Mouse (Mus musculus) hindbrain, embryonic 14.5 days (tissue): ENCODE data around the gene Celf2. TPM values are rescaled to one million over a fixed set of nuclear protein-coding genes. Genes with fewer than 3 reads are reported as not detected.
A peak's percentile ranks its signal among the peaks of the same experiment; 100 is the strongest.

Experiments
- ATAC-seq: fragments of 200-750 bp; cut with Nextera tagmentation; 2 replicates; pipeline ENCODE4 v1.8.0; 2017; ENCODE audit warnings: moderate number of reproducible peaks, mild to moderate bottlenecking, moderate TSS enrichment, moderate library complexity; ENCODE audit not compliant: low FRiP score
- DNase-seq: peaks from one replicate; pipeline ENCODE4 v3.0.0-alpha.2; 2015; ENCODE audit warnings: low spot score
- H3K27ac ChIP-seq: fragments of 300-500 bp; sonication (generic); 2 replicates; pipeline ENCODE4 v1.5.1; 2014; ENCODE audit warnings: mild to moderate bottlenecking, moderate library complexity
- H3K27me3 ChIP-seq: fragments of 300-500 bp; sonication (generic); 2 replicates; pipeline ENCODE4 v1.6.1; 2014; ENCODE audit warnings: mild to moderate bottlenecking, low read length, mixed read lengths; ENCODE audit not compliant: control insufficient read depth, insufficient read depth
- H3K36me3 ChIP-seq: fragments of 300-500 bp; sonication (generic); replicated peaks from 2 replicates; pipeline ENCODE4 v1.6.1; 2014; ENCODE audit not compliant: control insufficient read depth, insufficient read depth
- H3K4me1 ChIP-seq: fragments of 300-500 bp; sonication (generic); replicated peaks from 2 replicates; pipeline ENCODE4 v1.6.1; 2014; ENCODE audit warnings: antibody characterized with exemption, low read length, mixed read lengths; ENCODE audit not compliant: control insufficient read depth, insufficient read depth
- H3K4me2 ChIP-seq: fragments of 300-500 bp; sonication (generic); replicated peaks from 2 replicates; pipeline ENCODE4 v1.6.1; 2014; ENCODE audit warnings: mild to moderate bottlenecking, moderate library complexity
- H3K4me3 ChIP-seq: fragments of 300-500 bp; sonication (generic); replicated peaks from 2 replicates; pipeline ENCODE4 v1.5.1; 2014; ENCODE audit warnings: mild to moderate bottlenecking, low read length
- H3K9ac ChIP-seq: fragments of 300-500 bp; sonication (generic); 2 replicates; pipeline ENCODE4 v1.6.1; 2014
- H3K9me3 ChIP-seq: fragments of 300-500 bp; sonication (generic); 2 replicates; pipeline ENCODE4 v1.6.1; 2016; ENCODE audit warnings: low read length; ENCODE audit not compliant: control insufficient read depth
- WGBS: fragments of 180-500 bp; shearing (Covaris S2); extraction: QIAGEN DNeasy Blood & Tissue Kit; methylation state at CpG from one replicate; pipeline ENCODE4 v1.1.7; 2014; 5-methylcytosine and 5-hydroxymethylcytosine counted together
- polyA plus RNA-seq: library from polyadenylated mRNA; unstranded; fragments of >200 nt; fragmentation: Nextera tagmentation; extraction: Ambion mirVana; gene quantifications from 2 replicates; pipeline ENCODE4 v1.2.1, GENCODE M21; 2014

Celf2 gene
- polyA plus RNA-seq, 1 experiment from 2014 or later, result 131 TPM

DNA sequence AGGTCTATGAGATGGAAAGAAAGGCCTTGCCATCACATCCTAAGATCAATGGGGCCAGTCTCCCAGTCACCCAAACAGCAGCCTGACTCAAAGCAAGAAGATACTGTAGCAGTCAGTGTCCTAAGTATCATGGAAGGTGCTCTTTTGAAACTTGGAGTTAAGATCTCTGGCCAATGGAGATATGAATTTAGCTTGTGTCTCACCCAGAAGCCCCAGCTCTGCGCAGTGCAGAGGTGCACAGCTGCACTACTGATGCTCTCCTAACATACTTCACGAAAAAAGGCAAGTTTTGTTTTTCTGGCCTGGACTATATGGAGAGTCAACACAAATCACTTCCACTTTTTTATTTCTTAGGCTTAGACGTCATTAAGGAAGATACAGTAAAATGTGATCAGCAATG, 793.8 kb downstream of the Celf2 start:
- H3K9ac ChIP-seq, result no peak overlapping the region
- 0 out of 2 replicates have a peak, but pooled peaks cover 2% of the 10 kb centered on the region for H3K36me3 ChIP-seq
- peaks cover 2% of the 10 kb centered on the region; the same call in 1 of the 2 replicates for H3K4me1 ChIP-seq
- H3K4me2 ChIP-seq, result no peak overlapping the region
- ATAC-seq, result no peak
- WGBS, result 88% methylated on average over 3 of the region's 3 CpGs
- H3K9me3 ChIP-seq, result no peaks in the 10 kb centered on the region
- no peak overlapping the region for H3K27ac ChIP-seq
- DNase-seq, result no peak
- no peaks in the 10 kb centered on the region for H3K27me3 ChIP-seq
- H3K4me3 ChIP-seq, result no peak overlapping the region

- Histone ChIP-seq H3K4me2 (no peak overlapping the region), H3K36me3 (0 out of 2 replicates have a peak, but pooled peaks cover 2% of the 10 kb centered on the region), H3K27me3 (no peaks in the 10 kb centered on the region), H3K27ac (no peak overlapping the region), H3K9me3 (no peaks in the 10 kb centered on the region), H3K9ac (no peak overlapping the region), H3K4me1 (no peaks in the 10 kb centered on the region), H3K4me3 (no peak overlapping the region)
- ATAC-seq (no peak), DNase-seq (no peak)
- WGBS, result 94% methylated on average over 6 of the region's 6 CpGs
These were observed 795.8 kb downstream of the Celf2 start for GRCm38 (mm10) chr2:6713529-6713928.

DNA sequence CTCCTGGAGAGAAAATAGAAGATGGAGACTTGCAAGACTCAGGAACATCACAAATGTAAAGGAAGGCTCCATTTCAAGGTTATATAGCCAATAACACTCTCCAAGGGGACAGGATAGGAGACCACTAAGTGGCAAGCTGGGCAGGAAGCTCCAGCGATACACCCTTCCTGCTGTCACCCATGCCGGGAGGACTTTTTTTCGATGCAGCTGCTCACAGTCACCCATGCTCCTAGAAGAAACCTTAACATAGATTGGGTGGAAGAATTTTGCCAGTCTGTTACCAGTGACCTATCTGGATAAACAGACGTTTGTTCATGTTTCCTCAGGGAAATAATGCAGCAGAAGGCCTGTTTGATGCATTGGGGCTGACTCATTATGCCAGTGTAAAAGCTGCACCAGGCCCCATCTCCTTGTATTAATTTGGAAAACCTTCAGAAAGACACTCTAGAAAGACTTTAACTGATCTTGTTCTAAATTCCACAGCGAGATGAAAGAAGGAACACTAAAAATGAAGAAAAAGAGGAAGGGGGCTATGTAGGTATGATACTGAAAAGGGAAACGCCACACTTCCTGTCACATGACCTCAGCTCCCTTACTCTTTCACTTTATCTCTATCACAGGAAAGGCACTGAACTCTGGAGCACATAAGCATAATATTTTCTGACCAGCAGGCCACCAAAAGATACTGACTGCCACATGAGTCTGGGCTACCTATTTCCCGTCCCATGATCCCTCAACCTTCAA, 798.5 kb downstream of the Celf2 start:
- no peak overlapping the region for H3K4me2 ChIP-seq
- no peak overlapping the region for H3K4me3 ChIP-seq
- H3K9ac ChIP-seq, result no peak overlapping the region
- H3K27me3 ChIP-seq, result no peaks in the 10 kb centered on the region
- H3K27ac ChIP-seq, result no peak overlapping the region
- H3K36me3 ChIP-seq, result 0 out of 2 replicates have a peak, but pooled peaks cover 2% of the 10 kb centered on the region
- no peak for DNase-seq
- no peaks in the 10 kb centered on the region for H3K9me3 ChIP-seq
- ATAC-seq, result no peak
- H3K4me1 ChIP-seq, result peaks cover 4% of the 10 kb centered on the region; the same call in 1 of the 2 replicates
- WGBS, result 91% methylated on average over 7 of the region's 7 CpGs

GRCm38 (mm10) chr2:6707959-6708519, 801.3 kb downstream of the Celf2 start:
- Histone ChIP-seq H3K36me3 (no peaks in the 10 kb centered on the region), H3K4me1 (peaks cover 4% of the 10 kb centered on the region; the same call in 1 of the 2 replicates), H3K27ac (no peak overlapping the region; the same call in 1 of the 2 replicates), H3K27me3 (no peaks in the 10 kb centered on the region), H3K4me2 (no peak overlapping the region), H3K4me3 (no peak overlapping the region), H3K9ac (no peak overlapping the region), H3K9me3 (no peaks in the 10 kb centered on the region)
- DNase-seq (no peak), ATAC-seq (peak; percentile 74; the same call in 1 of the 2 replicates)
- 28% methylated on average over 5 of the region's 5 CpGs for WGBS

DNA sequence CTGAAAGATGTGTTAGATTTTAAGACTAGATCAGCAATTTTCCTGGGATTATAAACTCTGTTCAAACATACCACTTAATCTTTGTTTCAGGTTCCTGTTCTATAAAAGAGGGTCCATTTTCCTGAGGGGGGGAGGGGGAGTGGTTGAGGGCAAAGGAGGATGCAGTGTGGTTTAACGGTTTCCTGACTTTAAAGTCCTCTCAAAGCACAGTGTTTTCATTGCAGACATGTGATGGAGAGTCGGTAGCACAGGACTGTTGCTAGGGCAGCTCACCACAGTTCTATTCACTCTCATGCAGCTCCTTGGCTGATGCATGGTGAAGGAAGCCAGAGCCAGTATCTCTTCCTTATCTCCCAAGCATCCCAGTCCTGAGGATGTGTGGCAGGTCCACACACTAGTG, 802.1 kb downstream of the Celf2 start:
- ATAC-seq, result no peak

DNA sequence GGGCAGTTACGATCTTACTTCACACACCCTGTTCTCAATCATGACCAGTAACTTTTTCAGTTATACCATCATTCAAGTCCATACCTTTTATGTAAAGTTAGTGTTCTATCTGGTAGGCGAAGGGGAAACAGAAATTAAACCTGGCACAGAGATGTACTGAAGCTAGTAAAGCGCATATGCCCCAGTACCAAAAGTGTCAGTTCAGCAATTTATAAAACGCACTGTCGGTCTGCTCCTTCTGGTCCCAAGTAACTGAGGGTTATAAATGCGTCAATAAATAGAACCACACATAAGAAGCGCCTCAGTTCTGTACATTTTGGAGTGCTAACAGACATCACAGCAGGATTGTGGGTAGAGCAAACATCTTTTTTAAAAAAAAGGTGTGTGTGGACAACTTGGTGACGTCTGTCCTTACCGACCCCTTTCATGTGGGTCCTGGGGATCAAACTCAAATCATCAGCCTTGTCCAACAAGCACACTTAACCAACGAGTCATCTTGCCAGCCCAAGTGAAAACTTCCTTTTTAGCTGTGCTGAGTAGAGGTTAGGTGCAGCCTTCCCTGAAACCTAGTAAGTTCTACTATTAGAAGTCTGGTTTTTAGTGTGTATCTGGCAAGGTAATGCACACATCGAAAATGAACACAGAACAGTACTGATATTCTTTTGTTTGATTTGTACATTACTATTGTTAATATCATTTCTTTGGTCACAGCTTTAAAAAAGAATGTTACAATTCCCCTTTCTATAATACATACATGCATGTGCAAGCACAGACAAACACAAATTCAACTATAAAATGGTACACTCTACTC, 803.2 kb downstream of the Celf2 start:
- no peaks in the 10 kb centered on the region for H3K27me3 ChIP-seq
- no peak overlapping the region for H3K4me2 ChIP-seq
- 91% methylated on average over 11 of the region's 11 CpGs for WGBS
- H3K9ac ChIP-seq, result no peak overlapping the region
- no peak overlapping the region for H3K4me3 ChIP-seq
- H3K4me1 ChIP-seq, result peaks cover 4% of the 10 kb centered on the region; the same call in 1 of the 2 replicates
- DNase-seq (no peak), ATAC-seq (no peak)
- no peak overlapping the region for H3K27ac ChIP-seq
- H3K36me3 ChIP-seq, result no peaks in the 10 kb centered on the region
- H3K9me3 ChIP-seq, result no peaks in the 10 kb centered on the region

More for the DNA sequence above, 802.1 kb downstream of the Celf2 start:
- no peak for DNase-seq
- H3K27ac ChIP-seq, result no peak overlapping the region
- H3K27me3 ChIP-seq, result no peaks in the 10 kb centered on the region
- H3K4me3 ChIP-seq, result no peak overlapping the region
- H3K36me3 ChIP-seq, result no peaks in the 10 kb centered on the region
- WGBS, result 39% methylated on average over 2 of the region's 2 CpGs
- H3K9ac ChIP-seq, result no peak overlapping the region
- H3K4me1 ChIP-seq, result peaks cover 4% of the 10 kb centered on the region; the same call in 1 of the 2 replicates
- H3K9me3 ChIP-seq, result no peaks in the 10 kb centered on the region
- H3K4me2 ChIP-seq, result no peak overlapping the region

- ATAC-seq (no peak), DNase-seq (no peak)
- H3K4me2 ChIP-seq, result no peak overlapping the region
- no peaks in the 10 kb centered on the region for H3K27me3 ChIP-seq
- H3K4me1 ChIP-seq, result peaks cover 4% of the 10 kb centered on the region; the same call in 1 of the 2 replicates
- no peaks in the 10 kb centered on the region for H3K36me3 ChIP-seq
- H3K9me3 ChIP-seq, result no peaks in the 10 kb centered on the region
- no peak overlapping the region for H3K27ac ChIP-seq
- no peak overlapping the region for H3K4me3 ChIP-seq
- 87% methylated on average over 7 of the region's 7 CpGs for WGBS
- no peak overlapping the region for H3K9ac ChIP-seq
These were observed 803.9 kb downstream of the Celf2 start for GRCm38 (mm10) chr2:6705475-6705874.

DNA sequence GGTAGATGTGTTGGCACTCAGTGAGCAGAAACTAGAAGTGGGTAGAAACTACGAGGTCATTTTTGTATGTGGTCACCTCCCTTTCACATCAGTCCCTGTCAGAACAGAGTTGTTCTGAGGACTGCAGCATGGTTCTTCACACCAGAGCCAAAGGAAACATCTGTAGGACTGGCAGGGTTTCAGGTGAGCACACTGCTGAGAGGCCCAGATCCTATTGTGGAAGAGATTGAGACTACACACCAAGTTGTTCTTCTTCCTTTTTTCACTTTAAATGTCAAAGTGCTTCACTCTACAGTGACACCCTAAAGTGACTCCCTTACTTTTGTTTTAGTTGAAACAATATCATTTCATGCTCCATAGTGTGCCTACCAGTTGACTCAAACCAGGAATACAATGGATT, 804.6 kb downstream of the Celf2 start:
- Histone ChIP-seq H3K9ac (no peak overlapping the region), H3K9me3 (no peaks in the 10 kb centered on the region), H3K27ac (no peak overlapping the region), H3K4me3 (no peak overlapping the region), H3K27me3 (no peaks in the 10 kb centered on the region), H3K4me2 (no peak overlapping the region), H3K4me1 (peaks cover 4% of the 10 kb centered on the region; the same call in 1 of the 2 replicates), H3K36me3 (no peaks in the 10 kb centered on the region)
- ATAC-seq (no peak), DNase-seq (no peak)
- WGBS, result 86% methylated on average over 1 of the region's 1 CpGs

DNA sequence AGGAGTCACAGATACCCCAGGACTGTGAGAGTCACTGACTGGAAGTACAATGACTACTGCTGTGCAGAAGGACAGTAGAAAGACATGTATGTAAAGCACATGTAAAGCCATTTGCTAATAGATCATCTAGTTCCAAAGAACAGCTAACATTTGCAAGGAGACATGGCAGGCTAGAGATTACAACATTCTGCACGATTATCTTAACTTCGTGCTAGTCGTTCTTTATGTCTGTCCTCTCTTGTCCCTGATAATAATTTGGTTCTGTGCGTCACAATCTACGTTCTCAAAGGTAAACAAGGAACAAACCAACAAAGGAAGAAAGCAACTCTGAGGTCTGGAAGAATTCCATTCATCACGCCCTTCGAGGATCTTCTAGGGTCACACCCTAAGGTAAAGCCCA, 805.0 kb downstream of the Celf2 start:
- 88% methylated on average over 7 of the region's 7 CpGs for WGBS
- no peaks in the 10 kb centered on the region for H3K27me3 ChIP-seq
- ATAC-seq (no peak), DNase-seq (no peak)
- H3K27ac ChIP-seq, result no peak overlapping the region
- no peak overlapping the region for H3K9ac ChIP-seq
- peaks cover 4% of the 10 kb centered on the region; the same call in 1 of the 2 replicates for H3K4me1 ChIP-seq
- no peaks in the 10 kb centered on the region for H3K9me3 ChIP-seq
- H3K4me2 ChIP-seq, result no peak overlapping the region
- H3K4me3 ChIP-seq, result no peak overlapping the region
- H3K36me3 ChIP-seq, result no peaks in the 10 kb centered on the region
